Mouse (Mus musculus) E14TG2a.4 (cell line): ENCODE results near the gene Aldh5a1.

Experiments
- CTCF ChIP-seq: conservative IDR thresholded peaks from 2 replicates; pipeline ENCODE4 v1.5.1; 2014; ENCODE audit warnings: low read length
- NANOG ChIP-seq: IDR thresholded peaks from 2 replicates; pipeline ENCODE4 v1.6.1; 2014; ENCODE audit warnings: borderline replicate concordance, low read length, mixed read lengths
- POU5F1 ChIP-seq: IDR thresholded peaks from 2 replicates; pipeline ENCODE4 v1.6.1; 2014; ENCODE audit warnings: low read length, borderline replicate concordance

GRCm38 (mm10) chr13:24867789-24868188 is 69.7 kb downstream of the Aldh5a1 start:
- TF ChIP-seq CTCF (no peak), NANOG (no peak), POU5F1 (no peak)
